Mouse (Mus musculus) G1E (cell line): ENCODE measurements around the gene Socs4.

Source experiments
- CTCF ChIP-seq: IDR thresholded peaks from 2 replicates; pipeline ENCODE4 v1.5.1; 2012; ENCODE audit warnings: low read depth, low read length, inconsistent platforms, mixed read lengths
- GATA1 ChIP-seq: IDR thresholded peaks from 2 replicates; pipeline ENCODE4 v1.6.1; 2012; ENCODE audit warnings: borderline replicate concordance, low read length, inconsistent platforms, mixed read lengths
- GATA2 ChIP-seq: IDR thresholded peaks from 2 replicates; pipeline ENCODE4 v1.6.1; 2012; ENCODE audit warnings: low read depth, low read length, inconsistent platforms, borderline replicate concordance
- POLR2AphosphoS5 ChIP-seq: IDR thresholded peaks from 2 replicates; pipeline ENCODE4 v1.6.1; 2012; ENCODE audit warnings: low read depth, low read length, inconsistent platforms; ENCODE audit not compliant: insufficient replicate concordance
- TAL1 ChIP-seq: conservative IDR thresholded peaks from 2 replicates; pipeline ENCODE4 v1.6.1; 2012; ENCODE audit warnings: low read depth, low read length, inconsistent platforms, mixed read lengths

- TF ChIP-seq GATA1 (no peak), TAL1 (no peak), CTCF (no peak), POLR2AphosphoS5 (no peak), GATA2 (no peak)
Measured at GRCm38 (mm10) chr14:47341811-47342291, 65.1 kb downstream of the Socs4 start.
